Mouse (Mus musculus) kidney, embryonic 15.5 days (tissue): ENCODE data around the gene Tbxas1. TPM values are rescaled to one million over a fixed set of nuclear protein-coding genes. Genes with fewer than 3 reads are reported as not detected.
A peak's percentile ranks its signal among the peaks of the same experiment; 100 is the strongest.

ENCODE experiments used
- ATAC-seq: fragments of 200-750 bp; cut with Nextera tagmentation; replicated peaks from 2 replicates; pipeline ENCODE4 v1.8.0; 2017; ENCODE audit warnings: moderate TSS enrichment; ENCODE audit not compliant: low FRiP score
- H3K27ac ChIP-seq: fragments of 300-500 bp; sonication (generic); 2 replicates; pipeline ENCODE4 v1.5.1; 2015; ENCODE audit warnings: mild to moderate bottlenecking, inconsistent platforms
- H3K27me3 ChIP-seq: fragments of 300-500 bp; sonication (generic); 2 replicates; pipeline ENCODE4 v1.6.1; 2015; ENCODE audit warnings: inconsistent platforms
- H3K36me3 ChIP-seq: fragments of 300-500 bp; sonication (generic); 2 replicates; pipeline ENCODE4 v1.6.1; 2015; ENCODE audit warnings: inconsistent platforms
- H3K4me1 ChIP-seq: fragments of 300-500 bp; sonication (generic); 2 replicates; pipeline ENCODE4 v1.6.1; 2015; ENCODE audit warnings: inconsistent platforms
- H3K4me2 ChIP-seq: fragments of 300-500 bp; sonication (generic); 2 replicates; pipeline ENCODE4 v1.6.1; 2015; ENCODE audit warnings: moderate library complexity, mild to moderate bottlenecking, inconsistent platforms
- H3K4me3 ChIP-seq: fragments of 300-500 bp; sonication (generic); replicated peaks from 2 replicates; pipeline ENCODE4 v1.5.1; 2015; ENCODE audit warnings: mild to moderate bottlenecking, inconsistent platforms
- H3K9ac ChIP-seq: fragments of 300-500 bp; sonication (generic); 2 replicates; pipeline ENCODE4 v1.6.1; 2015; ENCODE audit warnings: mild to moderate bottlenecking, inconsistent platforms
- H3K9me3 ChIP-seq: fragments of 300-500 bp; sonication (generic); replicated peaks from 2 replicates; pipeline ENCODE4 v1.6.1; 2016; ENCODE audit warnings: inconsistent platforms
- WGBS: fragments of 180-500 bp; shearing (Covaris S2); methylation state at CpG from one replicate; pipeline ENCODE4 v1.1.7; 2015; ENCODE audit warnings: mixed read lengths; 5-methylcytosine and 5-hydroxymethylcytosine counted together
- polyA plus RNA-seq: library from polyadenylated mRNA; unstranded; fragments of >200 nt; fragmentation: Nextera tagmentation; extraction: Ambion mirVana; gene quantifications from 2 replicates; pipeline ENCODE4 v1.2.1, GENCODE M21; 2015

The Tbxas1 gene
- polyA plus RNA-seq, 1 experiment from 2014 or later, result 6.4 TPM

DNA sequence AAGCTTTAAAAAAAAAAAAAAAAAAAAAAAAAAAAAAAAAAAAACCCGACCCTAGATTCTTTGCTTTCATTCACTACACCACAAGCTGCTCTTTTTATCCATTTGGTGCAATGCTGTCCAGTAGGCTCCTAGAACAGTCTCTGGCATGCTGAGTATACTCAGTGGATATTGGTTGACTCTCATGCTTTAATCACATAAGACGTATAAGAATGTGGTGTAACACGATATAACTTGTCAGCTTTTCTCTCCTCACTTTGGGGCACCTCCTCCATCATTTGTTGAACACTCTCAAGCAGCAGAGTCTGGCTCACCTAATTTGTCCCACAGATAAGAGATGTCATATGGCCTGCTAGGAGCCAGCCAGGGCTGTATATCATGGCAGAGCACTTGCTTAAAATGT lies 11.6 kb upstream of the Tbxas1 start:
- Histone ChIP-seq H3K36me3 (no peaks in the 10 kb centered on the region), H3K4me3 (no peak overlapping the region), H3K27me3 (no peaks in the 10 kb centered on the region), H3K4me1 (peaks cover 41% of the 10 kb centered on the region), H3K9ac (no peak overlapping the region), H3K4me2 (no peak overlapping the region), H3K9me3 (no peaks in the 10 kb centered on the region), H3K27ac (no peak overlapping the region)
- 34% methylated on average over 3 of the region's 3 CpGs for WGBS
- no peak for ATAC-seq

- no peak overlapping the region for H3K4me3 ChIP-seq
- no peaks in the 10 kb centered on the region for H3K9me3 ChIP-seq
- no peak overlapping the region for H3K4me2 ChIP-seq
- no peak overlapping the region for H3K27ac ChIP-seq
- no peak for ATAC-seq
- H3K9ac ChIP-seq, result no peak overlapping the region
- no peaks in the 10 kb centered on the region for H3K27me3 ChIP-seq
- peaks cover 5% of the 10 kb centered on the region; the same call in 1 of the 2 replicates for H3K36me3 ChIP-seq
- H3K4me1 ChIP-seq, result peaks cover 45% of the 10 kb centered on the region
These were observed 9.4 kb upstream of the Tbxas1 start for GRCm38 (mm10) chr6:38865805-38866204.

DNA sequence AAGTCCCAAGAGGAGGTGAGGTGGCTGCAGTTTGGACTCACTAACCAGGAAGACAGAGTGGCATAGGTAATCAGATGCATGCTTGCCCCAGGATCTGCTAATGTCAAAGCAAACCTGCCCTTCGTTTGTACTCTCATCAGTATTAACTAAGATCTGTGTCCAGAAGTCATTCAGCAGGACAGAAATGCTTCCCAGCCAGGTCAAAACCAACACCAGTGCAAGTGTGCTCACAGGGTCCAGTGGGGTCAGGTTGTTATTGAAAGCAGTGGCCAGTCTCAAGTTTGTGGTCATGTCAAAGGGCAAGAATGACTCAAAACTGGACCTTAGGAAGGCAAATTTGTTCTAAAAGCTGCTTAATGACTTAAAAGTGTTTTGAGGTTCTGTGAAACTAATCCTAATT lies 8.8 kb upstream of the Tbxas1 start:
- Histone ChIP-seq H3K4me1 (peaks cover 48% of the 10 kb centered on the region), H3K4me3 (no peak overlapping the region), H3K27me3 (no peaks in the 10 kb centered on the region), H3K9ac (no peak overlapping the region), H3K4me2 (no peak overlapping the region), H3K27ac (no peak overlapping the region), H3K36me3 (peaks cover 5% of the 10 kb centered on the region; the same call in 1 of the 2 replicates), H3K9me3 (no peaks in the 10 kb centered on the region)
- ATAC-seq, result no peak
- 83% methylated on average over 1 of the region's 1 CpGs for WGBS

- H3K9ac ChIP-seq, result no peak overlapping the region
- peaks cover 5% of the 10 kb centered on the region; the same call in 1 of the 2 replicates for H3K36me3 ChIP-seq
- WGBS, result 60% methylated on average over 2 of the region's 2 CpGs
- H3K27ac ChIP-seq, result 0 out of 2 replicates have a peak overlapping the region, but pooled peaks have one; percentile 41
- no peaks in the 10 kb centered on the region for H3K9me3 ChIP-seq
- H3K4me2 ChIP-seq, result no peak overlapping the region
- H3K4me3 ChIP-seq, result no peak overlapping the region
- ATAC-seq, result no peak
- peaks cover 52% of the 10 kb centered on the region for H3K4me1 ChIP-seq
- no peaks in the 10 kb centered on the region for H3K27me3 ChIP-seq
These were observed 8.4 kb upstream of the Tbxas1 start for GRCm38 (mm10) chr6:38866761-38867160.

DNA sequence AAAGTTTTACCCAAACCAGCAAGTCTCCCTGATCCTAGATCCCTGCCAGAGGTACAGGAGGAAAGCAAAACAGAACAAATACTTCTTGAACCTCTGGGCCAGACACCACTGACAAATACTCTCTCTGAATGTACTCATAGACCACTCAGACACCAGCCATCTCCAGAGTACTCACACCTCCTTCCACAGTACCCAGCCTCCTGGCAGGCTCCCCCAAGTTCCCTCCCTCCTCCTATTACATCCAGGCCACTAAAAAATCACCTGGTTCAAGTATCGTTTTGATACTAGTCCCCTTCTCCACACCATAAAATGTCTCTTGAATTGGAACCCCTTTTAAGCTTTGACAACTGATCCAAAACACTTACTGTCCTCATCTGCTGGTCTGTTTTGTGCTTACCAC lies 7.9 kb upstream of the Tbxas1 start:
- 27% methylated on average over 1 of the region's 1 CpGs for WGBS
- H3K36me3 ChIP-seq, result peaks cover 5% of the 10 kb centered on the region; the same call in 1 of the 2 replicates
- no peak for ATAC-seq
- H3K9ac ChIP-seq, result no peak overlapping the region
- no peaks in the 10 kb centered on the region for H3K27me3 ChIP-seq
- H3K27ac ChIP-seq, result 0 out of 2 replicates have a peak overlapping the region, but pooled peaks have one; percentile 41
- H3K4me3 ChIP-seq, result no peak overlapping the region
- no peak overlapping the region for H3K4me2 ChIP-seq
- H3K4me1 ChIP-seq, result peaks cover 56% of the 10 kb centered on the region
- no peaks in the 10 kb centered on the region for H3K9me3 ChIP-seq

DNA sequence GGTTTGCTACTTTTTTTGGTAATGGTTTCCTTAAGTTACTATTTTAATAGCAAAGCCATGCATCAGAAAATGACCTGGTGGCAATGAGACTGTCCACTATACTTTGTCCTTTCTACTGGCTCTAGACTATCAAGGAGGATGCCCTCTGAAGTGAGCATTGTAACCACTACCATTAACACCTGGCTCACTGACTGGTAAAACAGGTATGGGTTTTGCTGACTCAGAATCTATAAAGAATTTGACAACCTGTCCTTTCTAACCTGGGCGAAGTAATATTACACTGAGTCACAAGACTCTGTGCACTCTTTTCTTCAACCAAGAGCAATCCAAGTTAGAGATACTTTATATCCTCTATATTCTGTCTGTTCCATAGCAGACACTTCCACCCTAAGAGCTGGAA lies 6.2 kb upstream of the Tbxas1 start:
- H3K4me3 ChIP-seq, result no peak overlapping the region
- no peak overlapping the region for H3K27ac ChIP-seq
- ATAC-seq, result no peak
- no peaks in the 10 kb centered on the region for H3K27me3 ChIP-seq
- H3K36me3 ChIP-seq, result peaks cover 5% of the 10 kb centered on the region; the same call in 1 of the 2 replicates
- 93% methylated on average over 1 of the region's 1 CpGs for WGBS
- no peak overlapping the region for H3K4me2 ChIP-seq
- no peaks in the 10 kb centered on the region for H3K9me3 ChIP-seq
- H3K4me1 ChIP-seq, result peaks cover 67% of the 10 kb centered on the region
- no peak overlapping the region for H3K9ac ChIP-seq

DNA sequence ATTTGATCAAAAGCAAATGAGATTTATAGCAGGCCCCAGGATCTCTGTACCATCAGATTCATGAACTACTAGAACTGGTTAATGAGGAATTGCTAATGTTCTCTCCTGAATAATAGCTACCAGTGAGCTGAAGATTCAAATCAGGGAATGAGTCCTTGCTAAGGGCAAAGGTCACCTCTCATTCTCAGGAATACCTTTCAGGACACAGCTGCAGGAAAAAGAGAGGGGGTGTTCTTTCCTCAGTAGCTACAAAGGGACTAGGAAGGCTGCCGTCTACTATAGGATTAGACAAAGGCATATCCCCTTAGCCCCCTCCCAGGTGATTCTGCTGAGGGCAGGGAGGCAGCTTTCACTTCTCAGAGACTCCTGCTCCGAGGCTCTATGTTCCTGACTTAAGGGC lies 5.1 kb upstream of the Tbxas1 start:
- no peak for ATAC-seq
- Histone ChIP-seq H3K4me2 (no peak overlapping the region), H3K4me3 (no peak overlapping the region), H3K4me1 (peaks cover 61% of the 10 kb centered on the region), H3K9ac (no peak overlapping the region), H3K27ac (no peak overlapping the region), H3K27me3 (no peaks in the 10 kb centered on the region), H3K9me3 (no peaks in the 10 kb centered on the region), H3K36me3 (peaks cover 5% of the 10 kb centered on the region; the same call in 1 of the 2 replicates)
- WGBS, result 62% methylated on average over 2 of the region's 2 CpGs

DNA sequence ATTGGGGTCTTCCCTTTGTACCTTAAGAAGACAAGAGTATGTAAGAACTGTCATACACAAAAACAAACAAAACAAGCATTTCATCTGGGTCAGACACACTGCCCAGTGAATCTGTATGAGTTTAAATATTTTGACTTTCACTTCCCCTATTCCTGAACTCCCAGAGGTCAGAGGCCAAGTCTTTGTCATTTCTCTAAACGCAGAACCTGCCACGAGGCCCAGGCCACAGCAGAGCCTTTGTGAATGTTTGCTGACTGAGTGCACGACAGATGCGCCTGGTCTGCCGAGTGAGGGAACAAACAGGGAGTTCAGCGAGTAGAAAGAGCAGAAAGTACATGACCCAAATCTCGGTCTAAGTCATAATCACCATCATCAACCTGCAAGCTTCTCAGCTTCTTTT lies 4.2 kb upstream of the Tbxas1 start:
- WGBS, result 36% methylated on average over 7 of the region's 7 CpGs
- Histone ChIP-seq H3K4me1 (peaks cover 51% of the 10 kb centered on the region), H3K9ac (no peak overlapping the region)

GRCm38 (mm10) chr6:38873316-38873715 lies 1.9 kb upstream of the Tbxas1 start:
- no peak for ATAC-seq
- Histone ChIP-seq H3K27me3 (peaks cover 3% of the 10 kb centered on the region; the same call in 1 of the 2 replicates), H3K27ac (peak overlapping the region; percentile 68; the same call in 1 of the 2 replicates), H3K9me3 (no peaks in the 10 kb centered on the region), H3K4me1 (peaks cover 42% of the 10 kb centered on the region), H3K9ac (peak overlapping the region; percentile 98; the same call in 1 of the 2 replicates), H3K36me3 (peaks cover 5% of the 10 kb centered on the region; the same call in 1 of the 2 replicates), H3K4me3 (peak overlapping the region; percentile 92), H3K4me2 (peak overlapping the region; percentile 70)
- 83% methylated on average over 1 of the region's 1 CpGs for WGBS

More for the DNA sequence above, 4.2 kb upstream of the Tbxas1 start:
- Histone ChIP-seq H3K4me3 (no peak overlapping the region), H3K36me3 (peaks cover 5% of the 10 kb centered on the region; the same call in 1 of the 2 replicates), H3K4me2 (no peak overlapping the region), H3K27me3 (no peaks in the 10 kb centered on the region), H3K27ac (no peak overlapping the region), H3K9me3 (no peaks in the 10 kb centered on the region)
- ATAC-seq, result no peak

- 8% methylated on average over 8 of the region's 8 CpGs for WGBS
- peak overlapping the region; percentile 68 for H3K27ac ChIP-seq
- no peaks in the 10 kb centered on the region for H3K9me3 ChIP-seq
- peak overlapping the region; percentile 92 for H3K4me3 ChIP-seq
- peaks cover 5% of the 10 kb centered on the region; the same call in 1 of the 2 replicates for H3K36me3 ChIP-seq
- ATAC-seq, result no peak
- H3K4me2 ChIP-seq, result peak overlapping the region; percentile 70
- H3K9ac ChIP-seq, result peak overlapping the region; percentile 98
- H3K4me1 ChIP-seq, result peaks cover 42% of the 10 kb centered on the region
- H3K27me3 ChIP-seq, result peaks cover 3% of the 10 kb centered on the region; the same call in 1 of the 2 replicates
These were observed 1.2 kb upstream of the Tbxas1 start for GRCm38 (mm10) chr6:38874035-38874434.

- Histone ChIP-seq H3K4me1 (peaks cover 42% of the 10 kb centered on the region), H3K4me3 (peak overlapping the region; percentile 92), H3K4me2 (peak overlapping the region; percentile 70), H3K9ac (peak overlapping the region; percentile 98), H3K36me3 (peaks cover 5% of the 10 kb centered on the region; the same call in 1 of the 2 replicates), H3K27me3 (peaks cover 3% of the 10 kb centered on the region; the same call in 1 of the 2 replicates), H3K27ac (peak overlapping the region; percentile 96), H3K9me3 (no peaks in the 10 kb centered on the region)
- ATAC-seq, result no peak
- WGBS, result under 1% methylated on average over 23 of the region's 23 CpGs
These were observed 493 bp upstream of the Tbxas1 start for GRCm38 (mm10) chr6:38874565-38875257.

GRCm38 (mm10) chr6:38876071-38876911 lies 1.1 kb downstream of the Tbxas1 start, which contains the start of gene Hipk2:
TSS of gene Hipk2 (minus strand) at chr6:38876165.
- no peaks in the 10 kb centered on the region for H3K9me3 ChIP-seq
- H3K9ac ChIP-seq, result peak within 1 kb of the TSS; percentile 98
- under 1% methylated on average over 94 of the region's 108 CpGs for WGBS
- peak within 1 kb of the TSS; percentile 92 for H3K4me3 ChIP-seq
- H3K4me2 ChIP-seq, result peak within 1 kb of the TSS; percentile 70
- H3K36me3 ChIP-seq, result no peaks in the 10 kb centered on the region
- peak; percentile 94 for ATAC-seq
- peaks cover 3% of the 10 kb centered on the region; the same call in 1 of the 2 replicates for H3K27me3 ChIP-seq
- H3K4me1 ChIP-seq, result peaks cover 32% of the 10 kb centered on the region
- peak within 1 kb of the TSS; percentile 96 for H3K27ac ChIP-seq
